Mouse (Mus musculus) liver, adult (tissue): ENCODE measurements around the gene Zzz3.

Source experiments
- GATA4 ChIP-seq: IDR thresholded peaks from 2 replicates; pipeline ENCODE4 v1.6.1; 2014; ENCODE audit warnings: mild to moderate bottlenecking, low read length; ENCODE audit not compliant: insufficient replicate concordance

Gene Zzz3

DNA sequence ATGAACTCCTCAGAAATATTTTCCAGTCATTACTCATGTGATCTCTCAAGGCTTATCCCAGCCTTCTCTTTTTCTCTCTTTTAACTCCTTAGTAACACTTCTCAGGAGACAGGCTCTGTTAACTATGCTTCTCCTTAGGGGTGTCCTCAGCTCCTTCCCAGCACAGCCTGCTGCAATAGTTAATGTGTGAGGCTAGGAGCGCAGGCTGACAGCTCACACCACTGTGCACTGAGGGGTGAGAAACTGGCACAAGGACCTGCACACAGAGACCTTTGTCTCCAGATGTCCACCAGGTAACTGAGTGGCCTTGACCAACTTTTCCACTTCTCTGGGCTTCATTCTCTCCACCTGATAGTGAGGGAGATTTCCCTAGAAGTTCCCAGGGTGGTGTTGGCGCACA, 102.6 kb downstream of the Zzz3 start:
- TF ChIP-seq GATA4: no peak

DNA sequence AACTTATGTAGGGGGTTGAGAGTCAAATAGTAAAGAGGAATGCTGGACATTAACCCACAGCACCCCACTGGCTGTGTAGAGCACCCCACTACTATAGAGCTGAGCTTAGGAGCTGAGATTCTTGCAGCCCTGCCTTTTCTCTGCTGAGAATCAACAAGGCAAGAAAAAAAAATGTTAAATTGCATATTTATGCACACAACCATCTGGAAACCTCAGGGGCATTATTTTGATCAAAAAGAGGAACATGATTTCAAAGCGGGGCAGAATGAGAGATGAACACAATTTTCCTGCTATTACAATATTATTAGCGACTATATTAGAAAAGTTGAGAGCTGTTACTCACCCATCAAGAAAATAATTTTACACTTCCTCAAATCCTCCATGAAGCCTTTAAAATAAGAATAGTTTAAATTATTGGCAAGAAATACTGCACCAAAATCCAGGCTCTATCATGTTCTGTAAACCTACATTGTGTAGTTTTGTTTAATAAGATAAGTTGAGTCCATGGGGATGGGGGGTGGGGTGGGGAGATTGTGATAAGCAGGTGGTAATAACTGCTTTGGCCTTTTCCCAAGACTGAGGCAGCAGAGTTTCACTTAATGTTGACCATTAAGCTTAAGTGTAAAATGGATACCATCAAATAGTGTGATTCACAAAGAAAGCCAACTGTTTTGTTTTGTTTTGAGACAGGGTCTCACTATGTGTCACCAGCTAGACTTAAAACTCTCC, 103.9 kb downstream of the Zzz3 start:
- no peak for TF ChIP-seq GATA4

DNA sequence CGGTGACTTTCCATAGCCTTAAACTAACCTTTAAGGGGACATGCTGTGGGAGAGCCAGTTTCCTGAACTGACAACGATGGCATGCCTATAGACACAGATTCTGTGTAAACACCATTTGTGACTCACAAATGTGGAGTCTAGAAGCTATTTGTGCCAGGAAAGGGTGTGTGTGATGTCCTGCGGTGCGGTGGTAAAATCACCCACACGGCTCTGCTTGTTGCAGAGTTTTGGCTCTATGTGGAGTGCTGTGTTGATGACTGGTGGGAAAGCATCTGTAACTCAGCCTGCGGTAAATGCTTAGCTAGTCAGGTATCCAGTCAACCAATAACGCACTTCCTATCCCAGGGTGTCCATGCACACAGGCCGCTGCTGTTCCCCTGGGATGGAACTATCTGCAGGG, 112.6 kb downstream of the Zzz3 start:
- TF ChIP-seq GATA4: no peak

DNA sequence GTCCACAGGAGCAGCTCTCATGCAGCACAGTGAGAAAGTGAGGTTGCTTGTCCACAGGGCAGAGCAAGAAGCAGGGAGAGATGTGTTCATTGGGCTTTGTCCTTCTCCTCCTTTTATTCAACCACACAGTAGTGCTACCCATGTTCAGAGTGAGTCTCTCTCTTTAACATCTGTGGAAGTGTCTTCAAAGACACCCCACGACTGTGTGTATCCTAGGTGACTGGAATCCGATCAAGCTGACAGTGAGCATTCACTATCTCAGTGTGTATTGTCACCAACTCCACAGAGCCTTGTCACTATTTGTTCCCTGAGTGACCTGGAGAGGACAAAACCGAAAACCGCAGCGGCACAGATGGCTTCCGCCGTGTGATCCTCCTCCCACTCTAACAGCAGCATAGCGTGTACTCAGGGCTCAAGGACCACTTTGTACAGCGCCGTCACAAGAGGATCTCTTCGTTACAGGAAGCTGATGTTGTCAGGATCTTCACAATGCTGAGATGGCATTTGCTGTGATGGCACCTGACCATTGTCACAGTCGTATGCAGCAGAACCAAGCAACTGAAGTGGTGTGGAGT, 113.2 kb downstream of the Zzz3 start:
- no peak for TF ChIP-seq GATA4

- no peak for TF ChIP-seq GATA4
These were observed 114.0 kb downstream of the Zzz3 start for GRCm38 (mm10) chr3:152509268-152509667.
